Mouse (Mus musculus): ENCODE data around the gene Arhgap4.

Arhgap4 gene

GRCm38 (mm10) chrX:73914827-73915703 lies 6.6 kb downstream of the Arhgap4 start:
- peak; percentile 91 for DNase-seq (ENCODE audit: low spot score)

- DNase-seq (ENCODE audit: low spot score), result no peak
Observed at GRCm38 (mm10) chrX:73911588-73911987, 10.1 kb downstream of the Arhgap4 start.

- DNase-seq (ENCODE audit: low spot score), result peak; percentile 7
Observed at GRCm38 (mm10) chrX:73911156-73911555, 10.5 kb downstream of the Arhgap4 start.

- no peak for DNase-seq (ENCODE audit: low spot score)
Observed at GRCm38 (mm10) chrX:73910451-73910850, 11.2 kb downstream of the Arhgap4 start.

GRCm38 (mm10) chrX:73910049-73910448 lies 11.6 kb downstream of the Arhgap4 start:
- no peak for DNase-seq (ENCODE audit: low spot score)

- no peak for DNase-seq (ENCODE audit: low spot score)
Observed at GRCm38 (mm10) chrX:73897959-73898358, 23.7 kb downstream of the Arhgap4 start.

GRCm38 (mm10) chrX:73895719-73896118 lies 26.0 kb downstream of the Arhgap4 start, which contains the start of gene L1cam:
L1cam (minus strand) TSS chrX:73896105.
- peak; percentile 61 for DNase-seq (ENCODE audit: low spot score)

GRCm38 (mm10) chrX:73892833-73893232 lies 28.8 kb downstream of the Arhgap4 start:
- DNase-seq (ENCODE audit: low spot score), result no peak

- no peak for DNase-seq (ENCODE audit: low spot score)
Observed at GRCm38 (mm10) chrX:73891551-73892152, 30.0 kb downstream of the Arhgap4 start, which contains the start of gene Avpr2. Avpr2 (plus strand) TSS chrX:73892102.

GRCm38 (mm10) chrX:73881463-73881862 lies 40.2 kb downstream of the Arhgap4 start:
- no peak for DNase-seq (ENCODE audit: low spot score)

GRCm38 (mm10) chrX:73881036-73881427 lies 40.6 kb downstream of the Arhgap4 start:
- no peak for DNase-seq (ENCODE audit: low spot score)

GRCm38 (mm10) chrX:73880194-73881035 lies 41.3 kb downstream of the Arhgap4 start:
- no peak for DNase-seq (ENCODE audit: low spot score)

GRCm38 (mm10) chrX:73877014-73877413 lies 44.7 kb downstream of the Arhgap4 start:
- no peak for DNase-seq (ENCODE audit: low spot score)

GRCm38 (mm10) chrX:73875881-73876280 lies 45.8 kb downstream of the Arhgap4 start:
- DNase-seq (ENCODE audit: low spot score), result no peak

GRCm38 (mm10) chrX:73871956-73872355 lies 49.7 kb downstream of the Arhgap4 start:
- DNase-seq (ENCODE audit: low spot score), result no peak

- DNase-seq (ENCODE audit: low spot score), result no peak
Observed at GRCm38 (mm10) chrX:73871474-73871873, 50.2 kb downstream of the Arhgap4 start.

GRCm38 (mm10) chrX:73869334-73869733 lies 52.3 kb downstream of the Arhgap4 start:
- no peak for DNase-seq (ENCODE audit: low spot score)

GRCm38 (mm10) chrX:73867852-73868251 lies 53.8 kb downstream of the Arhgap4 start:
- no peak for DNase-seq (ENCODE audit: low spot score)

GRCm38 (mm10) chrX:73867256-73867655 lies 54.4 kb downstream of the Arhgap4 start:
- DNase-seq (ENCODE audit: low spot score), result no peak

GRCm38 (mm10) chrX:73864692-73865091 lies 57.0 kb downstream of the Arhgap4 start:
- no peak for DNase-seq (ENCODE audit: low spot score)

- no peak for DNase-seq (ENCODE audit: low spot score)
Observed at GRCm38 (mm10) chrX:73855087-73855408, 66.6 kb downstream of the Arhgap4 start.

- no peak for DNase-seq (ENCODE audit: low spot score)
Observed at GRCm38 (mm10) chrX:73854326-73855086, 67.2 kb downstream of the Arhgap4 start.

All from layer of hippocampus, adult 11-12 months (tissue).